Mouse (Mus musculus) spleen, adult 18-20 months (tissue): ENCODE measurements around the gene Opcml.

Experiments used
- DNase-seq, 2 experiments: peaks; one replicate each; pipeline ENCODE4 v3.0.0; 2022; ENCODE audit warnings: mixed read lengths in 2 of 2

The Opcml gene

GRCm38 (mm10) chr9:28681252-28682037 is 890.9 kb downstream of the Opcml start:
- no peak for DNase-seq

- DNase-seq = no peak
These were observed 893.4 kb downstream of the Opcml start for GRCm38 (mm10) chr9:28683951-28684470.

GRCm38 (mm10) chr9:28686942-28687611 is 896.5 kb downstream of the Opcml start:
- DNase-seq = no peak

- DNase-seq = no peak
These were observed 899.6 kb downstream of the Opcml start for GRCm38 (mm10) chr9:28690134-28690533.

- no peak for DNase-seq
These were observed 915.2 kb downstream of the Opcml start for GRCm38 (mm10) chr9:28705796-28706195.

- DNase-seq = no peak
These were observed 924.0 kb downstream of the Opcml start for GRCm38 (mm10) chr9:28714544-28714943.

- no peak for DNase-seq
These were observed 929.6 kb downstream of the Opcml start for GRCm38 (mm10) chr9:28720186-28720585.

GRCm38 (mm10) chr9:28731811-28732602 is 941.4 kb downstream of the Opcml start:
- no peak for DNase-seq

- DNase-seq = no peak
These were observed 947.4 kb downstream of the Opcml start for GRCm38 (mm10) chr9:28737955-28738354.

GRCm38 (mm10) chr9:28738451-28738860 is 947.9 kb downstream of the Opcml start:
- no peak for DNase-seq

- DNase-seq = no peak
These were observed 954.2 kb downstream of the Opcml start for GRCm38 (mm10) chr9:28744771-28745170.

GRCm38 (mm10) chr9:28748902-28749301 is 958.3 kb downstream of the Opcml start:
- DNase-seq = no peak

- no peak for DNase-seq
These were observed 962.3 kb downstream of the Opcml start for GRCm38 (mm10) chr9:28752908-28753307.

GRCm38 (mm10) chr9:28756841-28757451 is 966.4 kb downstream of the Opcml start:
- no peak for DNase-seq

GRCm38 (mm10) chr9:28761460-28761859 is 970.9 kb downstream of the Opcml start:
- no peak for DNase-seq

- DNase-seq = no peak
These were observed 973.6 kb downstream of the Opcml start for GRCm38 (mm10) chr9:28764149-28764548.

- no peak for DNase-seq
These were observed 986.2 kb downstream of the Opcml start for GRCm38 (mm10) chr9:28776517-28777503.

- no peak for DNase-seq
These were observed 993.3 kb downstream of the Opcml start for GRCm38 (mm10) chr9:28783834-28784233.

GRCm38 (mm10) chr9:28789439-28789838 is 998.9 kb downstream of the Opcml start:
- no peak for DNase-seq

- no peak for DNase-seq
These were observed 1009.5 kb downstream of the Opcml start for GRCm38 (mm10) chr9:28800100-28800499.

GRCm38 (mm10) chr9:28806666-28807065 is 1016.1 kb downstream of the Opcml start:
- no peak for DNase-seq
